Mouse (Mus musculus) neural tube, embryonic 13.5 days (tissue): ENCODE measurements around the gene Zfp511. TPM values are rescaled to one million over a fixed set of nuclear protein-coding genes. Genes with fewer than 3 reads are reported as not detected.
A peak's percentile ranks its signal among the peaks of the same experiment; 100 is the strongest.

Source experiments
- ATAC-seq: fragments of 200-750 bp; cut with Nextera tagmentation; 2 replicates; pipeline ENCODE4 v1.8.0; 2017; ENCODE audit warnings: low read depth, mild to moderate bottlenecking, moderate TSS enrichment, moderate library complexity
- H3K27ac ChIP-seq: fragments of 300-500 bp; sonication (generic); replicated peaks from 2 replicates; pipeline ENCODE4 v1.5.1; 2015; ENCODE audit warnings: moderate library complexity, mild to moderate bottlenecking, inconsistent platforms
- H3K27me3 ChIP-seq: fragments of 300-500 bp; sonication (generic); 2 replicates; pipeline ENCODE4 v1.6.1; 2015; ENCODE audit warnings: mild to moderate bottlenecking, inconsistent platforms
- H3K36me3 ChIP-seq: fragments of 300-500 bp; sonication (generic); 2 replicates; pipeline ENCODE4 v1.6.1; 2015; ENCODE audit warnings: mild to moderate bottlenecking, inconsistent platforms
- H3K4me1 ChIP-seq: fragments of 300-500 bp; sonication (generic); replicated peaks from 2 replicates; pipeline ENCODE4 v1.6.1; 2015; ENCODE audit warnings: inconsistent platforms
- H3K4me2 ChIP-seq: fragments of 300-500 bp; sonication (generic); 2 replicates; pipeline ENCODE4 v1.6.1; 2015; ENCODE audit warnings: inconsistent platforms, mild to moderate bottlenecking, moderate library complexity
- H3K4me3 ChIP-seq: fragments of 300-500 bp; sonication (generic); 2 replicates; pipeline ENCODE4 v1.5.1; 2015; ENCODE audit warnings: mild to moderate bottlenecking, inconsistent platforms
- H3K9ac ChIP-seq: fragments of 300-500 bp; sonication (generic); 2 replicates; pipeline ENCODE4 v1.6.1; 2015; ENCODE audit warnings: moderate library complexity, mild to moderate bottlenecking, inconsistent platforms
- H3K9me3 ChIP-seq: fragments of 300-500 bp; sonication (generic); 2 replicates; pipeline ENCODE4 v1.6.1; 2016; ENCODE audit warnings: inconsistent platforms
- WGBS: fragments of 180-500 bp; shearing (Covaris S2); methylation state at CpG from one replicate; pipeline ENCODE4 v1.1.7; 2015; 5-methylcytosine and 5-hydroxymethylcytosine counted together
- polyA plus RNA-seq: library from polyadenylated mRNA; unstranded; fragments of >200 nt; fragmentation: Nextera tagmentation; extraction: Ambion mirVana; gene quantifications from 2 replicates; pipeline ENCODE4 v1.2.1, GENCODE M21; 2015

Gene Zfp511
- 50.7 and 55.5 TPM in 2 replicates for polyA plus RNA-seq

GRCm38 (mm10) chr7:140036281-140037170, at the start of gene Zfp511, which contains the start of gene Tubgcp2:
Gene Zfp511, plus strand, starts transcription at chr7:140036391.
Gene Tubgcp2, minus strand, starts transcription at chr7:140036669.
- Histone ChIP-seq H3K4me1 (peaks cover 32% of the 10 kb centered on the region), H3K4me3 (peak within 1 kb of the TSS; percentile 79), H3K9ac (peak within 1 kb of the TSS; percentile 86), H3K27ac (peak within 1 kb of the TSS; percentile 91), H3K36me3 (peaks cover 45% of the 10 kb centered on the region), H3K27me3 (no peaks in the 10 kb centered on the region), H3K4me2 (peak within 1 kb of the TSS; percentile 81), H3K9me3 (no peaks in the 10 kb centered on the region)
- ATAC-seq: peak; percentile 97
- WGBS: 1% methylated on average over 69 of the region's 69 CpGs

- Histone ChIP-seq H3K4me3 (no peak overlapping the region), H3K4me1 (no peaks in the 10 kb centered on the region), H3K27me3 (no peaks in the 10 kb centered on the region), H3K36me3 (peaks cover 28% of the 10 kb centered on the region), H3K9me3 (no peaks in the 10 kb centered on the region), H3K27ac (no peak overlapping the region), H3K4me2 (no peak overlapping the region), H3K9ac (no peak overlapping the region)
- no peak for ATAC-seq
- WGBS: 90% methylated on average over 9 of the region's 9 CpGs
Observed at GRCm38 (mm10) chr7:139988272-139988671, 47.9 kb upstream of the Zfp511 start.

- no peaks in the 10 kb centered on the region for H3K27me3 ChIP-seq
- no peak overlapping the region for H3K9ac ChIP-seq
- H3K4me1 ChIP-seq: no peaks in the 10 kb centered on the region
- H3K4me2 ChIP-seq: no peak overlapping the region
- H3K36me3 ChIP-seq: peaks cover 29% of the 10 kb centered on the region
- H3K27ac ChIP-seq: no peak overlapping the region
- no peak overlapping the region for H3K4me3 ChIP-seq
- H3K9me3 ChIP-seq: no peaks in the 10 kb centered on the region
- no peak for ATAC-seq
- whole genome bisulfite sequencing: 74% methylated on average over 8 of the region's 8 CpGs
Observed at GRCm38 (mm10) chr7:139990864-139991394, 45.3 kb upstream of the Zfp511 start.

- Histone ChIP-seq H3K4me3 (no peak within 1 kb of the TSS), H3K4me1 (no peaks in the 10 kb centered on the region), H3K36me3 (peaks cover 33% of the 10 kb centered on the region), H3K4me2 (no peak within 1 kb of the TSS), H3K9ac (no peak within 1 kb of the TSS), H3K9me3 (no peaks in the 10 kb centered on the region), H3K27me3 (no peaks in the 10 kb centered on the region), H3K27ac (no peak within 1 kb of the TSS)
- WGBS: 31% methylated on average over 7 of the region's 7 CpGs
- no peak for ATAC-seq
Observed at GRCm38 (mm10) chr7:139992406-139992805, 43.8 kb upstream of the Zfp511 start, which contains the start of gene Adam8. Gene Adam8, minus strand, starts transcription at chr7:139992562.

GRCm38 (mm10) chr7:139993532-139993931, 42.7 kb upstream of the Zfp511 start:
- H3K4me1 ChIP-seq: no peaks in the 10 kb centered on the region
- no peaks in the 10 kb centered on the region for H3K27me3 ChIP-seq
- H3K9me3 ChIP-seq: no peaks in the 10 kb centered on the region
- peaks cover 44% of the 10 kb centered on the region for H3K36me3 ChIP-seq
- no peak for ATAC-seq
- H3K4me2 ChIP-seq: no peak overlapping the region
- no peak overlapping the region for H3K9ac ChIP-seq
- 92% methylated on average over 6 of the region's 6 CpGs for WGBS
- H3K27ac ChIP-seq: no peak overlapping the region
- H3K4me3 ChIP-seq: no peak overlapping the region

- Histone ChIP-seq H3K9ac (no peak overlapping the region), H3K4me3 (no peak overlapping the region), H3K36me3 (peaks cover 51% of the 10 kb centered on the region), H3K4me2 (no peak overlapping the region), H3K27ac (no peak overlapping the region), H3K9me3 (no peaks in the 10 kb centered on the region), H3K27me3 (no peaks in the 10 kb centered on the region), H3K4me1 (no peaks in the 10 kb centered on the region)
- no peak for ATAC-seq
- 81% methylated on average over 4 of the region's 4 CpGs for WGBS
Observed at GRCm38 (mm10) chr7:139994202-139994601, 42.0 kb upstream of the Zfp511 start.

GRCm38 (mm10) chr7:139994676-139995075, 41.5 kb upstream of the Zfp511 start:
- WGBS: 37% methylated on average over 3 of the region's 3 CpGs
- H3K4me2 ChIP-seq: no peak overlapping the region

GRCm38 (mm10) chr7:139998691-139999350, 37.4 kb upstream of the Zfp511 start:
- H3K4me2 ChIP-seq: no peak overlapping the region
- no peaks in the 10 kb centered on the region for H3K27me3 ChIP-seq
- peaks cover 91% of the 10 kb centered on the region for H3K36me3 ChIP-seq
- no peaks in the 10 kb centered on the region for H3K4me1 ChIP-seq
- no peak overlapping the region for H3K9ac ChIP-seq
- no peak for ATAC-seq
- H3K27ac ChIP-seq: no peak overlapping the region
- H3K4me3 ChIP-seq: no peak overlapping the region
- H3K9me3 ChIP-seq: no peaks in the 10 kb centered on the region
- WGBS: 94% methylated on average over 13 of the region's 13 CpGs

More at GRCm38 (mm10) chr7:139994676-139995075, 41.5 kb upstream of the Zfp511 start:
- Histone ChIP-seq H3K4me1 (no peaks in the 10 kb centered on the region), H3K4me3 (no peak overlapping the region), H3K9me3 (no peaks in the 10 kb centered on the region), H3K9ac (no peak overlapping the region), H3K27ac (no peak overlapping the region), H3K27me3 (no peaks in the 10 kb centered on the region), H3K36me3 (peaks cover 54% of the 10 kb centered on the region)
- ATAC-seq: peak; percentile 32; the same call in 1 of the 2 replicates

GRCm38 (mm10) chr7:140001086-140001740, 35.0 kb upstream of the Zfp511 start:
- Histone ChIP-seq H3K4me1 (no peaks in the 10 kb centered on the region), H3K27me3 (no peaks in the 10 kb centered on the region), H3K4me3 (no peak overlapping the region), H3K36me3 (peaks cover 93% of the 10 kb centered on the region), H3K27ac (no peak overlapping the region), H3K9ac (no peak overlapping the region), H3K9me3 (no peaks in the 10 kb centered on the region), H3K4me2 (no peak overlapping the region)
- no peak for ATAC-seq
- WGBS: 71% methylated on average over 12 of the region's 12 CpGs

GRCm38 (mm10) chr7:140004666-140005065, 31.5 kb upstream of the Zfp511 start:
- no peak for ATAC-seq
- Histone ChIP-seq H3K27me3 (no peaks in the 10 kb centered on the region), H3K36me3 (peaks cover 82% of the 10 kb centered on the region), H3K9me3 (no peaks in the 10 kb centered on the region), H3K4me1 (no peaks in the 10 kb centered on the region), H3K4me2 (no peak overlapping the region), H3K4me3 (no peak overlapping the region), H3K27ac (no peak overlapping the region), H3K9ac (no peak overlapping the region)
- WGBS: 92% methylated on average over 8 of the region's 8 CpGs

- no peak overlapping the region for H3K4me3 ChIP-seq
- no peak overlapping the region for H3K9ac ChIP-seq
- H3K4me2 ChIP-seq: no peak overlapping the region
- H3K27me3 ChIP-seq: no peaks in the 10 kb centered on the region
- H3K9me3 ChIP-seq: no peaks in the 10 kb centered on the region
- H3K4me1 ChIP-seq: no peaks in the 10 kb centered on the region
- ATAC-seq: no peak
- 93% methylated on average over 9 of the region's 9 CpGs for WGBS
- peaks cover 73% of the 10 kb centered on the region for H3K36me3 ChIP-seq
- H3K27ac ChIP-seq: no peak overlapping the region
Observed at GRCm38 (mm10) chr7:140006861-140007611, 29.2 kb upstream of the Zfp511 start.
